Mouse (Mus musculus) mesoderm, embryonic 11.5 days (tissue): Measurements from ENCODE around the gene Pde4d.

Experiments used
- DNase-seq: peaks from one replicate; pipeline ENCODE4 v3.0.0-alpha.2; 2012; ENCODE audit warnings: low read depth, low spot score

Pde4d gene

GRCm38 (mm10) chr13:109558341-109559257 lies 1108.9 kb downstream of the Pde4d start:
- DNase-seq, result no peak

- DNase-seq, result no peak
These were observed 1110.5 kb downstream of the Pde4d start for GRCm38 (mm10) chr13:109560261-109560660.

GRCm38 (mm10) chr13:109568638-109569468 lies 1119.1 kb downstream of the Pde4d start:
- DNase-seq, result no peak

GRCm38 (mm10) chr13:109569491-109569890 lies 1119.7 kb downstream of the Pde4d start:
- DNase-seq, result no peak

GRCm38 (mm10) chr13:109576725-109577124 lies 1127.0 kb downstream of the Pde4d start:
- no peak for DNase-seq

GRCm38 (mm10) chr13:109577454-109577853 lies 1127.7 kb downstream of the Pde4d start:
- no peak for DNase-seq

- DNase-seq, result no peak
These were observed 1128.2 kb downstream of the Pde4d start for GRCm38 (mm10) chr13:109577901-109578300.

- no peak for DNase-seq
These were observed 1131.7 kb downstream of the Pde4d start for GRCm38 (mm10) chr13:109581284-109582070.

- no peak for DNase-seq
These were observed 1140.3 kb downstream of the Pde4d start for GRCm38 (mm10) chr13:109590048-109590447.

GRCm38 (mm10) chr13:109592192-109592797 lies 1142.5 kb downstream of the Pde4d start:
- no peak for DNase-seq

- no peak for DNase-seq
These were observed 1150.0 kb downstream of the Pde4d start for GRCm38 (mm10) chr13:109599711-109600110.

- no peak for DNase-seq
These were observed 1154.3 kb downstream of the Pde4d start for GRCm38 (mm10) chr13:109604017-109604416.

GRCm38 (mm10) chr13:109605140-109605539 lies 1155.4 kb downstream of the Pde4d start:
- DNase-seq, result no peak

GRCm38 (mm10) chr13:109609106-109609804 lies 1159.5 kb downstream of the Pde4d start:
- DNase-seq, result no peak

- peak; percentile 75 for DNase-seq
These were observed 1160.0 kb downstream of the Pde4d start for GRCm38 (mm10) chr13:109609805-109610187.

- DNase-seq, result no peak
These were observed 1161.0 kb downstream of the Pde4d start for GRCm38 (mm10) chr13:109610772-109611171.

- DNase-seq, result no peak
These were observed 1165.6 kb downstream of the Pde4d start for GRCm38 (mm10) chr13:109615213-109615784.

- DNase-seq, result no peak
These were observed 1166.1 kb downstream of the Pde4d start for GRCm38 (mm10) chr13:109615785-109616281.

- no peak for DNase-seq
These were observed 1169.5 kb downstream of the Pde4d start for GRCm38 (mm10) chr13:109619158-109619657.

- DNase-seq, result no peak
These were observed 1172.5 kb downstream of the Pde4d start for GRCm38 (mm10) chr13:109622207-109622606.
